Mouse (Mus musculus) spleen, adult 18-20 months (tissue): ENCODE measurements at regions not wholly inside any gene's neighbourhood (a gene's known extent, or its start where the extent isn't known, plus 50 kb on each side); places are given as distances from the start of the nearest gene placed in this dataset.

Experiments used
- DNase-seq, 2 experiments: peaks; one replicate each; pipeline ENCODE4 v3.0.0; 2022; ENCODE audit warnings: mixed read lengths in 2 of 2

- no peak for DNase-seq
These were observed 65.0 kb downstream of the Atxn7l3b start for GRCm38 (mm10) chr10:112863808-112864207.

- DNase-seq, result no peak
These were observed 65.4 kb downstream of the Atxn7l3b start for GRCm38 (mm10) chr10:112863375-112863774.

GRCm38 (mm10) chr10:112851997-112852396 lies 76.8 kb downstream of the Atxn7l3b start:
- no peak for DNase-seq

- DNase-seq, result no peak
These were observed 82.6 kb downstream of the Atxn7l3b start for GRCm38 (mm10) chr10:112846225-112846624.

GRCm38 (mm10) chr10:112837400-112838035 lies 91.3 kb downstream of the Atxn7l3b start:
- no peak for DNase-seq

GRCm38 (mm10) chr10:112835970-112836369 lies 92.8 kb downstream of the Atxn7l3b start:
- DNase-seq, result no peak

- no peak for DNase-seq
These were observed 93.3 kb downstream of the Atxn7l3b start for GRCm38 (mm10) chr10:112835508-112835907.

GRCm38 (mm10) chr10:112810181-112810580 lies 118.6 kb downstream of the Atxn7l3b start:
- DNase-seq, result no peak

GRCm38 (mm10) chr10:112803557-112803956 lies 125.2 kb downstream of the Atxn7l3b start:
- no peak for DNase-seq

- DNase-seq, result peak in 1 of 2 experiments; percentile 9
These were observed 127.2 kb downstream of the Atxn7l3b start for GRCm38 (mm10) chr10:112801560-112801959.

- DNase-seq, result no peak
These were observed 130.2 kb downstream of the Atxn7l3b start for GRCm38 (mm10) chr10:112798603-112799002.

GRCm38 (mm10) chr10:112798090-112798489 lies 130.7 kb downstream of the Atxn7l3b start:
- DNase-seq, result no peak

- no peak for DNase-seq
These were observed 132.9 kb downstream of the Atxn7l3b start for GRCm38 (mm10) chr10:112795938-112796337.

- DNase-seq, result no peak
These were observed 133.3 kb downstream of the Atxn7l3b start for GRCm38 (mm10) chr10:112795473-112795872.

- no peak for DNase-seq
These were observed 140.6 kb downstream of the Atxn7l3b start for GRCm38 (mm10) chr10:112788236-112788635.

- no peak for DNase-seq
These were observed 154.5 kb downstream of the Atxn7l3b start for GRCm38 (mm10) chr10:112774262-112774661.

GRCm38 (mm10) chr10:112746683-112747082 lies 182.1 kb downstream of the Atxn7l3b start:
- no peak for DNase-seq

- no peak for DNase-seq
These were observed 185.3 kb downstream of the Atxn7l3b start for GRCm38 (mm10) chr10:112743527-112743926.

GRCm38 (mm10) chr10:112742123-112742522 lies 186.7 kb downstream of the Atxn7l3b start:
- no peak for DNase-seq
